Mouse (Mus musculus): ENCODE results near the gene Cenpa. TPM values are rescaled to one million over a fixed set of nuclear protein-coding genes. Genes with fewer than 3 reads are reported as not detected.

The Cenpa gene
- polyA plus RNA-seq (2016; fragmentation: Nextera tagmentation; extraction: Ambion mirVana): 439 and 473 TPM in 2 replicates

DNA sequence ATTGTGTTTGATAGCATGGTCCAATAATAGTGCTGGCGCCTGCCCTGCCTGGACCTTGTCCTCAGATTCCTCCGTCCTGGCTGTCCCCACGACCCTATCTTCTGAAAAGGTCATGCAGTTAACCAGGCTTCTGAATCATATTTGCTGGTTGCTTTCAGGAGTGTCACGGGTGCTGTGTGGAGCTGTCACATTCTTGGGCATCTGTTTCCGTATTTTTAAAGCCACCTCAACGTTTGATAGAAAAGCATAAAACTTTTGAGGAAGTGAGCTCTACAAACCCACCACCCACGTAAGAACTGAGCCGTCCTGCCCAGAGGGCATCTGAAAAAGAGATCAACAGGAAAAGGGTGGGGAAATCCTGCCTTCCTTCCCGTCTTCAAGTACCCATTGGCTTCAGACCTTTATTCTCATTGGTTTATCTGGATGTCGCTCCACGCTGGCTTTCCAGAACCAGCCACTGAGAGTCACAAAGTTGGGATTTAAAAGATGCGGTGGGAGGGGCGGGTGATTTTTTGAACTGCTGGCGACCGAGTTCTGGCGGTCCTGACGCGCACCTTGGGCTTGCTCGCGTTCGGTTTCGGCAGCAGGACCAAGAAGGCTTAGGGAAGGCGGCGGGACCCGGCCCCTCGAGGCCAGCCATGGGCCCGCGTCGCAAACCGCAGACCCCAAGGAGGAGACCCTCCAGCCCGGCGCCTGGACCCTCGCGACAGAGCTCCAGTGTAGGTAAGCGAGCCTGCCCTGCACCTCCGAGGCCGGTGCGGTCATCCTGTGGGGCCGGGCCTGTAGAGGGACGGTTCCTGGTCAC is at the start of gene Cenpa:
TSS of gene Cenpa (plus strand) at position 387 of the 805 bp plus-strand sequence.
- H3K4me3 ChIP-seq: peak within 1 kb of the TSS; percentile 89
- H3K36me3 ChIP-seq (replicated peaks): peaks cover 38% of the 10 kb centered on the region
- DNase-seq (ENCODE audit: extremely low spot score, low spot score): peak; percentile 89
- under 1% methylated on average over 40 of the region's 40 CpGs for WGBS
- no peaks in the 10 kb centered on the region for H3K27me3 ChIP-seq (ENCODE audit: poor library complexity, severe bottlenecking)
- H3K9me3 ChIP-seq: no peaks in the 10 kb centered on the region
- H3K4me1 ChIP-seq: peaks cover 31% of the 10 kb centered on the region
- H3K27ac ChIP-seq: peak within 1 kb of the TSS; percentile 97

DNA sequence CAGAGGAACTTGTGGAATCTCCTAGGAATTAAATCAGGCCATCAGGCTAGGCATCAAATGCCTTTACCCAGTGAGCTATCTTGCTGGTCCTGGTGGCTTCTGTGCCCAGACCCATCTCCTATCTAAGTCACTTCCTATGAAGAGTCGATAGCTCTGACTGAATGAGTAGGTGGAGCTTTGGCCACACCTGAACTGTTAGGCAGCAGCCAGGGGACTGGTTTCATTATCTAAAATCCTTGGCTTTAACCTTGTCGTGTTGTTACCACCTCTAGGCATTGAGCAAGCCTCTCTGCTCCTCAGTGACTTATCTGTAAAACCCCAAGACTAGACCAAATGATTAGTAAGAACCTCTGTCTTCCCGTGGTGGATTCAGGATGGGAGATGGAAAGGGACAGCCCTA is 49.2 kb upstream of the Cenpa start:
- H3K36me3 ChIP-seq (replicated peaks): no peaks in the 10 kb centered on the region
- 34% methylated on average over 3 of the region's 3 CpGs for WGBS
- H3K4me3 ChIP-seq: no peak overlapping the region
- no peak for DNase-seq (ENCODE audit: extremely low spot score, low spot score)
- peaks cover 61% of the 10 kb centered on the region for H3K27me3 ChIP-seq (ENCODE audit: poor library complexity, severe bottlenecking)
- no peak overlapping the region for H3K27ac ChIP-seq
- H3K4me1 ChIP-seq: peaks cover 16% of the 10 kb centered on the region
- no peaks in the 10 kb centered on the region for H3K9me3 ChIP-seq

DNA sequence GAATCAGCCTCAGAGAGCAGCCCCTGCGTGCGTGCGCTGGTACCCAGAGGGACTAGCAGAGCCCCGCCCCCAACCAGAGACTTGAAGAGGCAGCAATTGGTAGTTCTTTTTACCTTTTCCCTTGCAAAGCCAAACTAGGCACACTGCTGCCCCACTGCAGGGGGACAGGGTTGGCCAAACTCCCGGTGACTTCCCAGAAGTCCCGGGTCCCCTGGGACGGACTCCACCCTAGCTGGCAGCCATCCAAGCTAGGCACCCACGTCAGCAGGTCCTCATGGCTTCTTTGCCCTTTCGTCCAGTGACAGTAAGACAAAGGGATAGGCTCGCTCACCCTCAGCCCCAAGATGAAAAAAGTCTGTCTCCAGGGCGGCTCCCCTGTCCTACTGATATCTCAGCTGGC is 48.7 kb upstream of the Cenpa start:
- WGBS: 34% methylated on average over 11 of the region's 11 CpGs
- Histone ChIP-seq H3K36me3 (replicated peaks) (no peaks in the 10 kb centered on the region), H3K27me3 (ENCODE audit: poor library complexity, severe bottlenecking) (peaks cover 66% of the 10 kb centered on the region), H3K4me1 (peaks cover 21% of the 10 kb centered on the region), H3K27ac (no peak overlapping the region), H3K9me3 (no peaks in the 10 kb centered on the region), H3K4me3 (no peak overlapping the region)
- no peak for DNase-seq (ENCODE audit: extremely low spot score, low spot score)

DNA sequence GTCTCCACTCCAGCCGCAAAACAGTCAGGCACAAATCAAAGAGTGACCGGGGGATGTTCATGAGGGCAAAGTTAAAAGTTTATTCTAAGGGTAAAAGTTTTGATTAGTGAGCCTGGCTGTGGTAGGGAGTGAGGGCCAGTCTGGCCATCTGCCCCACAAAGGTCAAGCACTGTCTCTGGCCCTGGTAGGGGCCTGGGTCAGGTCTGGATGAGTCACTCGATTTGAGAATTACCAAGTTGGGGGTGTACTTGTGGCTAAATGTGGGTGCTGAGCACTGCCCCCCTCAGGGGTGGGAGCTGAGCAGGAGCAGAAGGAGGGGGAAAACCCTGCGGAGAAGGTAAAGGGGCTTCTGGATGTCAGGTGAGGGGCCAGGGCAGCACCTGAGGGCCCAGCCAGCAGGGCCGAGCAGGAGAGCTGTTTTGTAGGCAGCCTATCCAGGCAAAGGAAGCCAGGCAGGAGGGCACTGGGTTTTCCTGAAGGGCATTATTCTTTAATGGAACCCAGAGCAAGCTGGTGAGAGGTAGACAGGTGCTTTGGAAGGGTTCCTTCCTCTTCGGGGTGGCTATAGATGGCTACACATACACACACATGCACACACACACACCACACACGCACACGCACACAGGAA is 48.1 kb upstream of the Cenpa start:
- WGBS: 86% methylated on average over 8 of the region's 8 CpGs
- Histone ChIP-seq H3K4me1 (peaks cover 26% of the 10 kb centered on the region), H3K27ac (no peak overlapping the region)

DNA sequence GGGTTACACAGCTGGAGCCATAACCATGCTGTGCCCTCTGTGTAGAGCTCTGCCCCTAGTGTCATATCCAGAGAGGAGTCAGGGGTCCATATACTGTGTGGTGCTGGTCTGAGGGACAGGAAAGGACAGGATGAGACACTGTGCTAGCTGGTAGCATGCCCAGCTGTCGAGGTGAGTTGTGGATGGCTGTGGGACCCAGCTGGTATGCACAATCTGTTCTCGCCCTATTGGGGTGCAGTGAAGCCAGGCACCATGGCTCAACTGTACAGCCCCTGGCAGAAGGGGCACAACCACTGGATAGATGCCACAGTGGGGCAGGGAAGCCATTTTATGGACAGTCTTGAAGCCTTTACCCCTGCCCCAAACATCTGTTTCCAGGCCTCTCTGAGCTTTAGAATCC is 47.4 kb upstream of the Cenpa start:
- H3K4me3 ChIP-seq: no peak overlapping the region

More for the DNA sequence above, 48.1 kb upstream of the Cenpa start:
- no peaks in the 10 kb centered on the region for H3K9me3 ChIP-seq
- H3K27me3 ChIP-seq (ENCODE audit: poor library complexity, severe bottlenecking): peaks cover 73% of the 10 kb centered on the region
- DNase-seq (ENCODE audit: extremely low spot score, low spot score): no peak
- H3K36me3 ChIP-seq (replicated peaks): no peaks in the 10 kb centered on the region
- H3K4me3 ChIP-seq: no peak overlapping the region

DNA sequence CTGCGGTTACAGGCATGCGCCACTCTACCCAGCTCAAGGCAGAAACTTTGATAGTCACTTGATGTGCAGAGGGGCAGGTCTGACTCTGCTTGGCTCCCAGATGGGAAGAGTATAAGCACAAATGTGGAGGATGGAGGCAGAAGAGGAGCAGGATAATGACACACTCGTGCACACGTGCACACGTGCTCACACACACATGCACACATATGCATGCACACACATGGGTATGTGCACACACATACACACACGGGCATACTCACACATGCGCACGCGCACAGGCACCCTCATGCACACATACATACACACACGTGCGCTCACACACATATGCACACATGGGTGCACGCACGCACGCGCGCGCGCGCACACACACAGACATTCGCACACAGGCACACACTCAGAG is 46.0 kb upstream of the Cenpa start:
- WGBS: 97% methylated on average over 20 of the region's 20 CpGs
- Histone ChIP-seq H3K27me3 (ENCODE audit: poor library complexity, severe bottlenecking) (peaks cover 87% of the 10 kb centered on the region), H3K4me1 (peaks cover 25% of the 10 kb centered on the region), H3K36me3 (replicated peaks) (no peaks in the 10 kb centered on the region), H3K4me3 (no peak overlapping the region), H3K27ac (no peak overlapping the region), H3K9me3 (no peaks in the 10 kb centered on the region)
- no peak for DNase-seq (ENCODE audit: extremely low spot score, low spot score)

More for the DNA sequence above, 47.4 kb upstream of the Cenpa start:
- no peak for DNase-seq (ENCODE audit: extremely low spot score, low spot score)
- Histone ChIP-seq H3K36me3 (replicated peaks) (no peaks in the 10 kb centered on the region), H3K27ac (no peak overlapping the region), H3K27me3 (ENCODE audit: poor library complexity, severe bottlenecking) (peaks cover 80% of the 10 kb centered on the region), H3K4me1 (peaks cover 24% of the 10 kb centered on the region), H3K9me3 (no peaks in the 10 kb centered on the region)
- WGBS: 73% methylated on average over 2 of the region's 2 CpGs

DNA sequence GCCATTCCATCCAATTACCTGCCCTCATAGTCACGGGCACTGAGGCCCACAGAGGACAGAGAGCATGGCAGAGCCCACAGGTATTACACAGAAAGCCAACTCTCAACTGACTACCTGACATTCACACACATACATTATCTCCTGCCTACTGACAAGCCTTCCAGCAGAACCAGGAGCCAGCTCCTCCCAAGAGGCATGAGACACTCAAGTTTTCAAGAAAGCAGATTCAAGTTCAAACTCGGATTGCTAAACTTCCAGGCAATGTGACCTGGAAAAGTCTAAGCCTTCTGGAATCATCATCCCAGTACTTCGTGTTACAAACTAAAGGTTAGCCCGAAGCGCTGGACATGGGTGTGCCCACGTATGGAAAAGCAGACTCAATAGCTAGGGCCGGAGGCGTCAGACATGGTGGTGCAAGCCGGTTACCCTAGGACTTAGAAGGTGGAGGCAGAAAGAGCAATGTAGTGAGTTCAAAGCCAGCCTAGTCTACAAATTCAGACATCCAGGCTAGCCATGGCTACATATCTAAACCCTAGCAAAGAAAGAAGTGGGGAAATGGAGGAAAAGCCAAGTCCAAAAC is 45.3 kb upstream of the Cenpa start:
- H3K27ac ChIP-seq: no peak overlapping the region
- peaks cover 88% of the 10 kb centered on the region for H3K27me3 ChIP-seq (ENCODE audit: poor library complexity, severe bottlenecking)
- 86% methylated on average over 9 of the region's 9 CpGs for WGBS
- H3K4me3 ChIP-seq: no peak overlapping the region
- no peaks in the 10 kb centered on the region for H3K36me3 ChIP-seq (replicated peaks)
- no peaks in the 10 kb centered on the region for H3K9me3 ChIP-seq
- H3K4me1 ChIP-seq: peaks cover 25% of the 10 kb centered on the region
- DNase-seq (ENCODE audit: extremely low spot score, low spot score): no peak

DNA sequence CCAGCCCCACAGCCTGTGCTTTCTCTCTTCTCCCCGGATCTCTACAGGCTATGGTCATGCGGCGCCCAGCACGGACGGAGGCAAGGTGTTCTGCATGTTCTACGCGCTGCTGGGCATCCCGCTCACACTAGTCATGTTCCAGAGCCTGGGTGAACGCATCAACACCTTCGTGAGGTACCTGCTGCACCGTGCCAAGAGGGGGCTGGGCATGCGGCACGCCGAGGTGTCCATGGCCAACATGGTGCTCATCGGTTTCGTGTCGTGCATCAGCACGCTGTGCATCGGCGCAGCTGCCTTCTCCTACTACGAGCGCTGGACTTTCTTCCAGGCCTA is 44.8 kb upstream of the Cenpa start:
- peak; percentile 19 for DNase-seq (ENCODE audit: extremely low spot score, low spot score)
- peaks cover 85% of the 10 kb centered on the region for H3K27me3 ChIP-seq (ENCODE audit: poor library complexity, severe bottlenecking)
- no peaks in the 10 kb centered on the region for H3K9me3 ChIP-seq
- peaks cover 22% of the 10 kb centered on the region for H3K4me1 ChIP-seq
- no peaks in the 10 kb centered on the region for H3K36me3 ChIP-seq (replicated peaks)
- H3K27ac ChIP-seq: peak overlapping the region; percentile 72; the same call in 1 of the 2 replicates
- H3K4me3 ChIP-seq: peak overlapping the region; percentile 56
- WGBS: 47% methylated on average over 22 of the region's 22 CpGs

DNA sequence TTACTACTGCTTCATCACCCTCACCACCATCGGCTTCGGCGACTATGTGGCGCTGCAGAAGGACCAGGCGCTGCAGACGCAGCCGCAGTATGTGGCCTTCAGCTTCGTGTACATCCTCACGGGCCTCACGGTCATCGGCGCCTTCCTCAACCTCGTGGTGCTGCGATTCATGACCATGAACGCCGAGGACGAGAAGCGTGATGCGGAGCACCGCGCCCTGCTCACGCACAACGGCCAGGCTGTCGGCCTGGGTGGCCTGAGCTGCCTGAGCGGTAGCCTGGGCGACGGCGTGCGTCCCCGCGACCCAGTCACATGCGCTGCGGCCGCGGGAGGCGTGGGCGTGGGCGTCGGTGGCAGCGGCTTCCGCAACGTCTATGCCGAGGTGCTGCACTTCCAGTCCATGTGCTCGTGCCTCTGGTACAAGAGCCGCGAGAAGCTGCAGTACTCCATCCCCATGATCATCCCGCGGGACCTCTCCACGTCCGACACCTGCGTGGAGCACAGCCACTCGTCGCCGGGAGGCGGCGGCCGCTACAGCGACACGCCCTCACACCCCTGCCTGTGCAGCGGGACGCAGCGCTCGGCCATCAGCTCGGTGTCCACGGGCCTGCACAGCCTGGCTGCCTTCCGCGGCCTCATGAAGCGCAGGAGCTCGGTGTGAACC is 44.3 kb upstream of the Cenpa start:
- 4% methylated on average over 69 of the region's 69 CpGs for WGBS
- Histone ChIP-seq H3K27me3 (ENCODE audit: poor library complexity, severe bottlenecking) (peaks cover 80% of the 10 kb centered on the region), H3K4me1 (peaks cover 22% of the 10 kb centered on the region), H3K9me3 (no peaks in the 10 kb centered on the region), H3K27ac (peak overlapping the region; percentile 72), H3K36me3 (replicated peaks) (no peaks in the 10 kb centered on the region), H3K4me3 (peak overlapping the region; percentile 56)
- DNase-seq (ENCODE audit: extremely low spot score, low spot score): peak; percentile 54

DNA sequence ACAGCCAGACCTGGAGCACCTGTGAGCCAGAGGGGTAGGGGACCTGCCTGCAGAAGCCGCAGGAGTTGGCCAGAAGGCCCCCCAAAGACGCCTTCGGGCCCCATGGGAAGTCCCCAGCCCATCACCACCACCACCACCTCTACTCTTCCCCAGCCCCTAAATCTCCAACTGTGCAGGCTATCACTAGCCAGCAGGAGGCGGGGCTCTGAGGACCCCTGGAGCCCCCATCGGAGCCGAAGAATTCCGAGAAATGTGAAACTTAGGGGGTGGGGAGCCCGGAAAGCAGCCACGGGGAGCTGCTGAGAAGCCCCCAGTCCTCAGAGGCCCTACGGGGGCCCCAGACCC is 43.8 kb upstream of the Cenpa start:
- no peak for DNase-seq (ENCODE audit: extremely low spot score, low spot score)
- Histone ChIP-seq H3K4me1 (peaks cover 22% of the 10 kb centered on the region), H3K36me3 (replicated peaks) (no peaks in the 10 kb centered on the region), H3K27ac (peak overlapping the region; percentile 72), H3K27me3 (ENCODE audit: poor library complexity, severe bottlenecking) (peaks cover 75% of the 10 kb centered on the region), H3K4me3 (peak overlapping the region; percentile 56), H3K9me3 (no peaks in the 10 kb centered on the region)
- WGBS: under 1% methylated on average over 10 of the region's 10 CpGs

DNA sequence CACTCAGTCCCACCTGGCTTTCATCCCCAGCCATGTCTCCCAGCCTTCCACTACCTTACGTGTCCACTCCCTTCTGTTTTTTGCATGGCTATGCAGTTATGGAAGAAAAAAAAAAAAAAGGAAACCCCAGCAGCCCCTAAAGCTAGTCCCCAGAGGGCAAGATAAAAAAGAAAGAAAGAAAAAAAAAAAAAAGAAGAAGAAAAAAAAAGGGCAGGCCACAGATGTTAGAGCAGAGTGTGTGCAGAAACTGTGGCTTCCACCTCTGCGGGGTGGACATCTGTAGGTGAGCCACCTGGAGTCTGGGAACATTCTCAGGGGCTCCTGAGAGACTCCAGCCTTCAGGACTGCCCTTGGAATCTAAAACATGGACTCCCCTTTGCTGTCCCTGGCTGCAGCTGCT is 43.2 kb upstream of the Cenpa start:
- 49% methylated on average over 2 of the region's 2 CpGs for WGBS
- Histone ChIP-seq H3K9me3 (no peaks in the 10 kb centered on the region), H3K27ac (no peak overlapping the region), H3K4me1 (peaks cover 22% of the 10 kb centered on the region), H3K36me3 (replicated peaks) (no peaks in the 10 kb centered on the region), H3K27me3 (ENCODE audit: poor library complexity, severe bottlenecking) (peaks cover 69% of the 10 kb centered on the region), H3K4me3 (peak overlapping the region; percentile 56)
- DNase-seq (ENCODE audit: extremely low spot score, low spot score): no peak

DNA sequence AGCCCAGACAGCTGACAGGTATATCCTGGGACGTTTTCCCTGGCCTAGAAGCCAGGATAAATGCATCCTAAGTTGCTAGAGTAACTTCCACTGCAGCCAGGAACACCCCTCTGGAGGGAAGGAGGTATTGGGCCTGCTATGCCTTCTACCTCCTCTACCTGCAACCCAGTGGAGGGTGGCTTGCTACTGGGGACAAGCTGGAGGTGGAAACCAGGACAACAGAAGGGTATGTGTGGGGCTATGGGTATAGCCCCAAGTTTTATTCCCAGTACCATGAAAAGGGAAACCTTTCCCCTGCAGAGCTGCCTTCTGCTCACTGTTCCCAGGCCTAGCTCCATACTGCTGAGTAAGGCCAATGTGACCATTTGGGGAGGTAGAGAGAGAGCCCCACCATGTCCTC is 42.3 kb upstream of the Cenpa start:
- DNase-seq (ENCODE audit: extremely low spot score, low spot score): no peak
- H3K27me3 ChIP-seq (ENCODE audit: poor library complexity, severe bottlenecking): peaks cover 60% of the 10 kb centered on the region
- H3K36me3 ChIP-seq (replicated peaks): no peaks in the 10 kb centered on the region
- peaks cover 22% of the 10 kb centered on the region for H3K4me1 ChIP-seq
- 27% methylated on average over 1 of the region's 1 CpGs for WGBS
- H3K27ac ChIP-seq: no peak overlapping the region
- H3K4me3 ChIP-seq: no peak overlapping the region
- no peaks in the 10 kb centered on the region for H3K9me3 ChIP-seq

DNA sequence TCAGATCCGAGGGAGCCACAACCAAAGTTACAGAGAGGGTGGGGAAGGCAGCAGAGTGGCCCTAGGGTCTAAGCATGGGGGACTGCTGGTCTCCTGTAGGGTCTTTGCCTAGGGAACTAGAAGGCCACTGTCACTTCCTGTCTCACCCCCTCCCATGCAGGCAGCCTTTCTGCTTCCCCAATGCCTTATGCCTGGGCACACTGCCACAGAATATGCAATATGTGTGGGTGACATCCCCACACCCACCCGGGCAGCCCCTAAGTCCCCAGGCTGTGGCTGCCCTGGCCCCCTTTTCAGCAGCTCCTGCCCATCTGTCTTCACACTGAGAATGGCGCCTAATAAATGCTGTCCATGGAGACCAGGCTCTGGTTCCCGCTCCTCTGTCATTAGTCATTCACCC is 41.7 kb upstream of the Cenpa start:
- peaks cover 55% of the 10 kb centered on the region for H3K27me3 ChIP-seq (ENCODE audit: poor library complexity, severe bottlenecking)
- DNase-seq (ENCODE audit: extremely low spot score, low spot score): no peak

More for the DNA sequence above, 41.7 kb upstream of the Cenpa start:
- H3K4me1 ChIP-seq: peaks cover 22% of the 10 kb centered on the region
- WGBS: 71% methylated on average over 4 of the region's 4 CpGs
- H3K9me3 ChIP-seq: no peaks in the 10 kb centered on the region
- no peaks in the 10 kb centered on the region for H3K36me3 ChIP-seq (replicated peaks)
- no peak overlapping the region for H3K4me3 ChIP-seq
- no peak overlapping the region for H3K27ac ChIP-seq

Data from forebrain, embryonic 10.5 days (tissue).